Mouse (Mus musculus) gastrocnemius, adult 2 months (tissue): ENCODE results near the gene Gpr27. TPM values are rescaled to one million over a fixed set of nuclear protein-coding genes. Genes with fewer than 3 reads are reported as not detected.

ENCODE experiments used
- DNase-seq: peaks from one replicate; pipeline ENCODE4 v3.0.0; 2022
- H3K27ac ChIP-seq: fragments of 200-600 bp; 2 replicates; pipeline ENCODE4 v1.8.1; 2022; ENCODE audit warnings: mild to moderate bottlenecking
- H3K4me3 ChIP-seq: fragments of 200-600 bp; 2 replicates; pipeline ENCODE4 v1.8.1; 2022; ENCODE audit warnings: mild to moderate bottlenecking, moderate library complexity
- CTCF ChIP-seq: fragments of 200-600 bp; IDR thresholded peaks from 2 replicates; pipeline ENCODE4 v1.8.1; 2022; ENCODE audit warnings: antibody characterized with exemption, mild to moderate bottlenecking, moderate library complexity
- intact Hi-C: fragments of 180-260 bp; cut with DNase I; formaldehyde crosslinking; loops from one replicate; pipeline ENCODE4 v1.15.1; 2025
- long read RNA-seq, 2 experiments: library from polyadenylated mRNA; stranded (forward); transcript quantifications; one replicate each; pipeline ENCODE4 v2.0.0; 2021
- total RNA-seq, 2 experiments: library from RNA; stranded (reverse); gene quantifications; 2 replicates each; pipeline ENCODE4 v1.2.3; 2021

Gene Gpr27
- 1 to 10 TPM in 1 of 2 experiments, under 1 TPM in 1; 0.20 to 1.1 TPM for total RNA-seq
- long read RNA-seq, experiment 1, partial matches to known transcripts: 0 of 3 reads
- long read RNA-seq, experiment 1, other reads (novel, unspliced or antisense): 0 of 3 reads
- long read RNA-seq, experiment 2, partial matches to known transcripts: 0 of 4 reads
- long read RNA-seq, experiment 2, other reads (novel, unspliced or antisense): 0 of 4 reads

DNA sequence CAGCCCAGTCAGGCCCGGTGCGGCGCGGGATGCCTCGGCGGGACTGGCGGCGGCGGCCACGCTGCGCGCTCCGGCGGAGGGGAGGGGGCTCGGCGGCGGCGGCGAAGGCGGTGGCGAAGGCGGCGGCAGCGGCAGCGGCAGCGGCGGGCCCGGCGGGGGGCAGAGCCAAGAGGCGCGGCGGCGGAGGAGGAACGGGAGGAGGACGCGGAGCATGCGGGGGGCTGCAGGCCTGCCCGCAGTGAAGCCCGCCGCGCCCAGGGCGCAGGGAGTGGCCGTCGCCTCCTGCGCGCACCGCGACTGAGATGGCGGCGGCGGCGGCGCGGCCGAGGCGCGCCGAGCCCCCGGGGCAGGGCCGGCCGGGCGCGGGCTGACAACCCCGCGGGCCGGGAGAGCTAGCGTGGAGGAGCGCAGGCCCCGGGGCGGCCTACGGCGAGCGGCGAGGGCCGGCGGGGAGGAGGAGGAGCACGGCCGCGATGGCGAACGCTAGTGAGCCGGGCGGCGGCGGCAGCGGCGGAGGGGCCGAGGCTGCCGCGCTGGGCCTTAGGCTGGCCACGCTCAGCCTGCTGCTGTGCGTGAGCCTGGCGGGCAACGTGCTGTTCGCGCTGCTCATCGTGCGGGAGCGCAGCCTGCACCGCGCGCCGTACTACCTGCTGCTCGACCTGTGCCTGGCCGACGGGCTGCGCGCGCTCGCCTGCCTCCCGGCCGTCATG is at the start of gene Gpr27:
TSS of gene Gpr27 (plus strand) at position 474 of the 710 bp plus-strand sequence.
- peak; percentile 44 for DNase-seq

DNA sequence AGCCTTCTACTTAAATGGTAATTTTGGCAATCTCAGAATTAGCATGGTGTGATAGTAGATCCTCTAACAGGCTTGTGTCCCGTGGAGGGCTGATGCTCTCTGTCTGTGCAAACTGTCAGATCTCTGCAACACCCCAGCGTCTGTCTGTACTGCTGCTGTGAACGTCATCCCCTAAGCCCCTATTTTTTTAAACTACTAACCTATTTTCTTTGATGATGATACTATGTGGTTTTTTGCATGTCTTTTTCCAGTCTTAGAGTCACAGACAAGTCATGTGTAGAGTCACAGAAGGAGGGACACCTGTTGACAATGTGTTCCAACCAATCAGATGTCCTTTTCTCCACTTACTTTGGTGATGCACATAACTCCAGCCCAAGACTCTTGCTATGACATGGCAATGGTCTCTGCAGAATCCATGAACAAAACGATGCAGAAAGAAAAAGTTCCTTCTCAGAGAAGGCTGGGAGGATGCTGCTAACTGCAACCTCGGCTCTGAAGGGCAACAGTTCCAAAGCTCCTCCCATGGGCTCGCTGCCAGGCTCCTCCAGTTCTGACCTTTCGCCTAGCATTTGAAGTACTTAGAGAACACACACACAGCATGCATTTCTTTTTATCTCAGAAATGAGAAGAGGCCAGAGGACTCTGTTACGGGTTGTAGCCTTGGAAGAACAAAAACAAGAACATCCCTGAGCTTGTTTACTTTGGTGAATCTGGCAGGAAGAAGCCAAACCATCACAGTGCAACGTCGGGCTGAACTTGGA is 48.9 kb upstream of the Gpr27 start:
- Histone ChIP-seq H3K27ac (peak overlapping the region; percentile 28; the same call in 1 of the 2 replicates), H3K4me3 (0 out of 2 replicates have a peak overlapping the region, but pooled peaks have one; percentile 7)
- TF ChIP-seq CTCF: no peak
- intact Hi-C loops: no loop called here
- peak; percentile 78 for DNase-seq

More for the DNA sequence above, at the start of gene Gpr27:
- no peak for TF ChIP-seq CTCF
- intact Hi-C loops: no loop called here
- 0 out of 2 replicates have a peak within 1 kb of the TSS, but pooled peaks have one; percentile 28 for H3K27ac ChIP-seq
- H3K4me3 ChIP-seq: peak within 1 kb of the TSS; percentile 83

DNA sequence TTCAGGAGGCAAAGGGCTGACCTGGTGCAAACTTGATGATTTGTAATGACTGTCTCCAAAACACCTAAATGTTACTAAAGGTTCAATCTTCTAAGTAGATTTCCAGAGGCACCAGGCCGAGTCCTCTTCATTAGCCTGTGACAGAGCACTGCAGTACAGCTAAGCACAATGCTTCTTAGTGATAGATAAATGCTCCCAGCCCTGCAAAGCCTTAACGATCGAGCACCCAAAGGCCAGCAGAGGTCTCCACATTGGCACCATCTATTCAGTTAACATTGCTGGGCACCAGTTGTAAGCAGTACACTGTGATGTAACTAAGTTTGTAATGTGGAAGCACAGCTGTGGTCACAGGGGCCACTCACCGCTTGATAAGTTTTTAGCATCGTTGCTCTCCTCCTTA is 48.1 kb upstream of the Gpr27 start:
- Histone ChIP-seq H3K4me3 (no peak overlapping the region), H3K27ac (peak overlapping the region; percentile 28)
- DNase-seq: no peak
- no peak for TF ChIP-seq CTCF
- intact Hi-C loops: no loop called here

DNA sequence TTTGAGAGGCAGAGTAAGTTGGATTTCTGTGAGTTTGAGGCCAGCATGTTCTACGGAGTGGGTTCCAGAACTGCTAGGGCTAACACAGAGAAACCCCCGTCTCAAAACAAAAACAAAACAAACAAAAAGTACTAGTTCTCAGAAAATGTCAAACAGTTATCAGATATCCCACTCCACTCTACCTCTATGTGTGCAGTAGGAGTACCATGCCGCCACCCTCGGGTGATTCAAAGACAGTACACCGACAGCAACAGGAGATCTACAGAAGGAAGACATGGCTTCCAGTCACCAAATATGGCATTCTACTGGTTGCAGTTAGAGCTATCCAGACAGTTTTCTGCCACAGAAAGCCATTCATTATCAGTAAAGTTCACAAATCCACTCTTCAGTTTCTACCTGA is 47.6 kb upstream of the Gpr27 start:
- intact Hi-C loops: no loop called here
- TF ChIP-seq CTCF: no peak
- Histone ChIP-seq H3K27ac (no peak overlapping the region), H3K4me3 (no peak overlapping the region)
- DNase-seq: no peak

DNA sequence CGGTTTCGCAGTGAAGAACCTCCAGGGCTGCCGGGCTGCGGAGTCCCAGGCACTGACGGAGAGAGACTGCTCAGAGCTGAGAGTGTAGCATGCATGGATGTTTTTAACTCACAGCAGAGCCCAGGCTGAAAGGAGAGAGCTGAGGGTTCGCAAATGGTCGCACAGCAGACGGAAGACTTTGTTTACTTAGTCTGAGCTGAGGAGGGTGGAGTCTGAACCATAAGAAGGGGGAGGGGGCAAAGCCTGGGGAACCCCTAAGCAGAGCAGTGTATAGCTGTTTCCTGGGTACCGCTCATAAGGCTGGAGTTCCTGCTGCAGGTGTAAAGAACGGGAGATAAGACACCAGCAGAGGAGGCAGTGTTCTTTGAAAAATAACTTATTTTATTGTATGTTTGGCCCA is 46.1 kb upstream of the Gpr27 start:
- intact Hi-C loops: no loop called here
- TF ChIP-seq CTCF: no peak
- DNase-seq: no peak
- Histone ChIP-seq H3K27ac (no peak overlapping the region), H3K4me3 (no peak overlapping the region)

DNA sequence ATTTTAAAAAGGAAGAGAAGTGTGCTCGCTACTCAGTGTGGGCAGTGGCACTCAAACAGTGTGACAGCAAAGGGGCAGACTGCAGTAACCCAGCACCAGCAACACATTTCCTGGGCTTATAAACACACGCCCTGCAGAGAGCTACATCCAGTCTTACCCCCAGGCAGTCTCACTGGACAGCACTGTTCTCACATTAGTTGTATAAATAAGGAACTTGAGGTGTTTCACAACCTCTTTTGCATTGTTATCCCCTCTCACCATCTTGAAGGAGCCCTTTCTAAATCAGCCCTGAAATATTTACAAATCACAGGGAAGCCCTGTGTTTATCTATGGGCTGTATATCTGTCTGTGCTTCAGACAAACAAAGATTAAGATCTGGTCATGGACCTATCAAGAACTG is 43.2 kb upstream of the Gpr27 start:
- DNase-seq: no peak
- no peak overlapping the region for H3K27ac ChIP-seq
- intact Hi-C loops: no loop called here
- no peak overlapping the region for H3K4me3 ChIP-seq
- TF ChIP-seq CTCF: no peak

DNA sequence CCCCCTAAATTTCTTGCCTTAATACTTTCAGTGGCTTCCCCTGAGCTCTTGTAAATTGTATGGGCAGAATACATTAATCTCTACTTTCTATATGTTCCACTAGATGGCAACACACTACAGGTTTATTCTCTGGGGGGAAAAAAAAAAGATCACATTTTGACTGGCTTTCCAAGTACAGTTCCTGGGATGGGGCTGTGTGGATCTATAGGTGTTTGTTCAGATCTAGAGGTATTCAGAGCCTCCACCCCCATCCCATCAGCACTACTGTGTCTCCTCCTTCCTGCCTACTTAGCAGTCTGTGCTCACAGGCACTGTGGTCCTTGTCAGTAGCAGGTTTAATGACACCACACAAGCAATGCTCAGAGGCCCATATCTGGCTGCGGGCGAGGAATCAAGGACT is 40.1 kb upstream of the Gpr27 start:
- TF ChIP-seq CTCF: peak; percentile 23
- no peak for DNase-seq
- intact Hi-C loops: no loop called here
- H3K27ac ChIP-seq: no peak overlapping the region
- no peak overlapping the region for H3K4me3 ChIP-seq

DNA sequence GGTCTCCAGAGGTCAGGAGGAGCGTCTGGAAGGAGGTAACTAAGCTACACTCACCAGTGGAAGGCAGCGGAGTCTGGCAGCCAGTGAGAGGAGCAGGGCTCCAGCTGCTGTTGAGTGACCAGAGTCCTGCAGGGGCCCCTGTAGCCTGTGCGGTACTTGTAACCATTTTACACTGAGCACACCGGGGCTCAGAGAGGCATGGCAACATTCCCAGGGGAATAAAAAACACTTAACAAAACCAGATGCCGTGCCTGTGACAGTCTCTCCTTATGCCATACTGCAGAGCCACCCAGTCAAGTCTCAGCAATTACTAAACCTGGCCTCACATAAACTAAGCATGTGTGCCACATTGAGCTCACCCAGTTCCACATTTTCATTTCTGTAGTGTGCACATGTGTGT is 38.1 kb upstream of the Gpr27 start:
- DNase-seq: no peak
- TF ChIP-seq CTCF: no peak
- intact Hi-C loops: no loop called here

DNA sequence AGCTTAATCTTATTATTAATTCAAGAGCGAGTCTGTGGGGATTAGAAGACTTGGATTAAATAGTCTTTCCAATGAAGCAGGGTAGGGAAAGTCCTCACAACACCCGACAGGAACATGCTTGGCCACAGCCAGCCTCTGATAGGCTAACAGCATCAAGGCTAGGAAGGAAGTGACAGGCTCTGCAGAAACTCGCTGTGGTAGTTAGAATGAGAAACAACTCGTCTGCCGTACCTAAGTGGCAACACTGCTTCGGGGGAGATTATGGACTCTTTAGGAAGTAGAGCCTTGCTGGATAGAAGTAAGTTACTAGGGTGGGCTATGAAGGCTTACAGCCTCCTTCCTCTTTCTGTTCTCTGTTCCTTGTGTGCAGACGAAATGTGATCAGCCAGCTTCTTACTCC is 37.0 kb upstream of the Gpr27 start:
- 0 out of 2 replicates have a peak overlapping the region, but pooled peaks have one; percentile 13 for H3K4me3 ChIP-seq
- H3K27ac ChIP-seq: no peak overlapping the region; the same call in 1 of the 2 replicates
- TF ChIP-seq CTCF: no peak
- DNase-seq: no peak
- intact Hi-C loops: no loop called here

More for the DNA sequence above, 38.1 kb upstream of the Gpr27 start:
- no peak overlapping the region for H3K4me3 ChIP-seq
- no peak overlapping the region for H3K27ac ChIP-seq

DNA sequence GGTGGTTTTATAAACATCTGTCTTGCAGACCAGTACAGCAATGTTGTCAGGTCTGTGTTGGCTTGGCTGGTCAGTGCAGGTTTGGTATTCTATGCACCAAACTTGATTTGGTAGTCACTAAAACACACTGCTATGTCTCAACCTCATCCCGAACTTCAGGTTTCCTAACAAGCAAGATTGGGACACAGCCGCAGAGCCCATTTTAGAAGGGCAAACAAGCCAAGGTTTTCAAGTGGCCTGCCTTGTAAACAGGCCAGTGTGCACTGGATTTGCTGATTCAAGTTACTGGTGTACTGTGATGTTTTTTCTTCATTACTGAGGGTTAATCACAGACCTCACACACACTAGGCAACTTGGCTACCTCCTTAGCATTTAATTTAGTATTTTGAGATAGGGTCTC is 36.4 kb upstream of the Gpr27 start:
- Histone ChIP-seq H3K4me3 (no peak overlapping the region), H3K27ac (no peak overlapping the region; the same call in 1 of the 2 replicates)
- no peak for TF ChIP-seq CTCF
- no peak for DNase-seq
- intact Hi-C loops: no loop called here

DNA sequence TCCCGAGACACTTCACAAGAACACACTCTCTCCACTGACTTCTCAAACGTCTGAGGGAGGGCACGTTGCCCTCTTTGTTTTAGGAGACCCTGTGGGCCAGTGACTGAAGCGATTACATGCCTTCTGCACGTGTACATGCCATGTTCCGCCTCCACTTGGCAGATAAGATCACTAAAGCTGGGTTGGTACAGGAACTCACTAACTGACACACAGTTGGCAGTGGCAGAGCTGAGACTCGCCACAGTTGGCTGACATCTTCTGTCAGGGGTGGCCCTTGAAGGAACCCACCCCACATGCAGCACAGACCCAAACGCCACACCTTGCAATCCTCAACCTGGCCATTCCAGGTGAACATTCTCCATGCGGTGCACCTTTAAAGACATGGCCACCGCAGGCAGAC is 33.9 kb upstream of the Gpr27 start:
- DNase-seq: no peak
- Histone ChIP-seq H3K27ac (no peak overlapping the region), H3K4me3 (no peak overlapping the region)
- TF ChIP-seq CTCF: no peak
- intact Hi-C loops: no loop called here

DNA sequence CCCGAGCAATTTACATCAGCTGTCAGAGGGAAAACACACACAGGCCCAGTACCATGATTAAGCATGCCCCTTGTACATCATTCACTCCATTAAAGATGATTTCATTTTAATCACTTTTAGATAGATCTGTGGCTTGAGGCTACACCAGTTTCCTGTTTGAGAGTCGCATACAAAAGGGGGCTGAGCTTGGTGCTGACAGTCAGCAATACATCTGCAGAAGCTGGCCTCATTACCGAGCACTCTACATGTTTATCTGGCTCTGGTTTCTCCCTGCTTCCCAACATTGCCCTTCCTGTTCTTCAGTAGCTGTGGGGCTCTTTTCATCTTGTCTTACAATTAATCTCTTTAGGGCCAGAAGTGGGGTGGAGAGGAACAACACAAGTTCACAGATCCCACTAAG is 32.0 kb upstream of the Gpr27 start:
- intact Hi-C loops: no loop called here
- no peak overlapping the region for H3K27ac ChIP-seq
- DNase-seq: no peak
- TF ChIP-seq CTCF: no peak
- H3K4me3 ChIP-seq: no peak overlapping the region

DNA sequence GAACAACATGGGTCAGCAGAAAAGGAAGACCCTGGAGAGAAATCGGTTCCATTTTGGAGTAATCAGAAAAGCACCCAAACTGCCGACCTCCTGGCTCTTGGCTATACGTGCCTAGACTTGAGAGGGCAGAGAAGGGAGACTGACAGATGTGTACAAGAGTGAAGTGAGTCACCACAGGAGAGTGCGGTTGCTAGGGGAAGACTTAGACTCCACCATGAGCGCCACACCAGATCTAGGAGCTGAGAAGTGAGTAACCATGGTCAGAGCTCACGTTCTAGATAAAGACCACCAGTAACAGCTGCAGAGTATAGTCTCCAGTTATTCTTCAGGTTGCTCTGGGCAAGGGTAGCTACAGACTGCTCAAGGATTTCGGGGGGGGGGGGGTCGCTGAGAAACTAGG is 29.2 kb upstream of the Gpr27 start:
- no peak for DNase-seq
- Histone ChIP-seq H3K4me3 (no peak overlapping the region), H3K27ac (no peak overlapping the region)
- intact Hi-C loops: no loop called here
- no peak for TF ChIP-seq CTCF
